Mouse (Mus musculus) MEL (cell line): ENCODE results near the gene Tfpt. TPM values are rescaled to one million over a fixed set of nuclear protein-coding genes. Genes with fewer than 3 reads are reported as not detected.

Source experiments
- DNase-seq: peaks from one replicate; pipeline ENCODE4 v3.0.0; 2011; ENCODE audit warnings: low read depth, low spot score
- H3K27ac ChIP-seq: 2 replicates; pipeline ENCODE4 v1.5.1; 2012; ENCODE audit warnings: low read depth, mild to moderate bottlenecking, control low read depth, low read length, moderate library complexity; ENCODE audit not compliant: control insufficient read depth
- H3K27me3 ChIP-seq, 2 experiments: fragments of 150-350 bp in 1 of 2; sonication (generic) in 1 of 2; 2 replicates each; pipeline ENCODE4 v1.6.1; 2012; ENCODE audit warnings: low read length in 2 of 2, mild to moderate bottlenecking in 2 of 2, improper control_type of control experiment in 1 of 2, moderate library complexity in 1 of 2; ENCODE audit not compliant: insufficient read depth in 2 of 2, control insufficient read depth in 1 of 2
- H3K36me3 ChIP-seq, 2 experiments: 2 replicates each; pipeline ENCODE4 v1.6.1; 2012 to 2014; ENCODE audit warnings: low read length in 2 of 2, improper control_type of control experiment in 1 of 2, inconsistent platforms in 1 of 2, mild to moderate bottlenecking in 1 of 2; ENCODE audit not compliant: insufficient read depth in 2 of 2, control insufficient read depth in 1 of 2
- H3K4me1 ChIP-seq, 2 experiments: fragments of 150-350 bp in 1 of 2; sonication (generic) in 1 of 2; 2 replicates each; pipeline ENCODE4 v1.6.1; 2012; ENCODE audit warnings: low read length in 2 of 2, improper control_type of control experiment in 1 of 2, mild to moderate bottlenecking in 1 of 2; ENCODE audit not compliant: insufficient read depth in 2 of 2, control insufficient read depth in 1 of 2
- H3K4me3 ChIP-seq, 2 experiments: fragments of 150-350 bp in 1 of 2; sonication (generic) in 1 of 2; 2 replicates each; pipeline ENCODE4 v1.5.1; 2012; ENCODE audit warnings: low read depth in 2 of 2, low read length in 2 of 2, mild to moderate bottlenecking in 2 of 2, moderate library complexity in 2 of 2, control low read depth in 1 of 2, improper control_type of control experiment in 1 of 2; ENCODE audit not compliant: control insufficient read depth in 1 of 2, insufficient read depth in 1 of 2
- H3K79me2 ChIP-seq: 2 replicates; pipeline ENCODE4 v1.6.1; 2012; ENCODE audit warnings: mild to moderate bottlenecking, low read length, moderate library complexity; ENCODE audit not compliant: control insufficient read depth, poor library complexity, insufficient read depth
- H3K9ac ChIP-seq: 2 replicates; pipeline ENCODE4 v1.6.1; 2012; ENCODE audit warnings: low read depth, mild to moderate bottlenecking, control low read depth, low read length, moderate library complexity; ENCODE audit not compliant: control insufficient read depth, poor library complexity, severe bottlenecking
- H3K9me3 ChIP-seq: fragments of 150-350 bp; sonication (generic); replicated peaks from 2 replicates; pipeline ENCODE4 v1.6.1; 2012; ENCODE audit warnings: mild to moderate bottlenecking, low read length, improper control_type of control experiment, moderate library complexity; ENCODE audit not compliant: insufficient read depth
- BHLHE40 ChIP-seq: IDR thresholded peaks from 2 replicates; pipeline ENCODE4 v1.6.1; 2012; ENCODE audit warnings: low read depth, mild to moderate bottlenecking, inconsistent platforms, low read length, improper control_type of control experiment, borderline replicate concordance
- CHD1 ChIP-seq: IDR thresholded peaks from 2 replicates; pipeline ENCODE4 v1.6.1; 2012; ENCODE audit warnings: low read depth, mild to moderate bottlenecking, inconsistent platforms, low read length, improper control_type of control experiment
- ELF1 ChIP-seq: IDR thresholded peaks from 2 replicates; pipeline ENCODE4 v1.6.1; 2014; ENCODE audit warnings: low read depth, mild to moderate bottlenecking, inconsistent platforms, low read length, improper control_type of control experiment, moderate library complexity
- EP300 ChIP-seq, 2 experiments: IDR thresholded peaks; 2 replicates each; pipeline ENCODE4 v1.6.1; 2011; ENCODE audit warnings: improper control_type of control experiment in 2 of 2, low read length in 2 of 2, low read depth in 1 of 2, mild to moderate bottlenecking in 1 of 2
- ETS1 ChIP-seq: IDR thresholded peaks from 2 replicates; pipeline ENCODE4 v1.6.1; 2012; ENCODE audit warnings: low read depth, mild to moderate bottlenecking, inconsistent platforms, low read length, improper control_type of control experiment, moderate library complexity
- GATA1 ChIP-seq: IDR thresholded peaks from 2 replicates; pipeline ENCODE4 v1.6.1; 2011; ENCODE audit warnings: low read depth, low read length, improper control_type of control experiment
- HCFC1 ChIP-seq: IDR thresholded peaks from 2 replicates; pipeline ENCODE4 v1.6.1; 2012; ENCODE audit warnings: low read depth, mild to moderate bottlenecking, inconsistent platforms, low read length, improper control_type of control experiment, moderate library complexity
- KAT2A ChIP-seq: conservative IDR thresholded peaks from 2 replicates; pipeline ENCODE4 v1.6.1; 2012; ENCODE audit warnings: low read depth, low read length, improper control_type of control experiment, inconsistent platforms
- MAFK ChIP-seq: IDR thresholded peaks from 2 replicates; pipeline ENCODE4 v1.6.1; 2011; ENCODE audit warnings: low read depth, mild to moderate bottlenecking, low read length, improper control_type of control experiment, borderline replicate concordance
- MAX ChIP-seq: IDR thresholded peaks from 2 replicates; pipeline ENCODE4 v1.6.1; 2011; ENCODE audit warnings: low read length, improper control_type of control experiment
- MEF2A ChIP-seq: IDR thresholded peaks from 2 replicates; pipeline ENCODE4 v1.6.1; 2014; ENCODE audit warnings: low read depth, mild to moderate bottlenecking, inconsistent platforms, low read length, improper control_type of control experiment; ENCODE audit not compliant: poor library complexity, insufficient replicate concordance, severe bottlenecking; ENCODE audit errors: extremely low read depth
- MXI1 ChIP-seq: IDR thresholded peaks from 2 replicates; pipeline ENCODE4 v1.6.1; 2011; ENCODE audit warnings: mild to moderate bottlenecking, low read depth, low read length, improper control_type of control experiment
- MYB ChIP-seq: IDR thresholded peaks from 2 replicates; pipeline ENCODE4 v1.6.1; 2011; ENCODE audit warnings: mild to moderate bottlenecking, low read depth, low read length, improper control_type of control experiment
- MYC ChIP-seq: IDR thresholded peaks from 2 replicates; pipeline ENCODE4 v1.6.1; 2011; ENCODE audit warnings: low read depth, mild to moderate bottlenecking, low read length, improper control_type of control experiment, moderate library complexity
- NELFE ChIP-seq: IDR thresholded peaks from 2 replicates; pipeline ENCODE4 v1.6.1; 2011; ENCODE audit warnings: low read depth, low read length, improper control_type of control experiment
- NRF1 ChIP-seq: IDR thresholded peaks from 2 replicates; pipeline ENCODE4 v1.6.1; 2014; ENCODE audit warnings: low read depth, mild to moderate bottlenecking, inconsistent platforms, low read length, improper control_type of control experiment, moderate library complexity; ENCODE audit not compliant: poor library complexity, insufficient read depth, severe bottlenecking
- POLR2AphosphoS2 ChIP-seq: IDR thresholded peaks from 2 replicates; pipeline ENCODE4 v1.6.1; 2011; ENCODE audit warnings: low read length, improper control_type of control experiment
- POLR2AphosphoS5 ChIP-seq: IDR thresholded peaks from 2 replicates; pipeline ENCODE4 v1.6.1; 2012; ENCODE audit warnings: low read depth, borderline replicate concordance, mild to moderate bottlenecking, inconsistent platforms, low read length, moderate library complexity, mixed read lengths
- RAD21 ChIP-seq: IDR thresholded peaks from 2 replicates; pipeline ENCODE4 v1.6.1; 2011; ENCODE audit warnings: mild to moderate bottlenecking, low read depth, low read length, improper control_type of control experiment
- RCOR1 ChIP-seq: IDR thresholded peaks from 2 replicates; pipeline ENCODE4 v1.6.1; 2012; ENCODE audit warnings: low read depth, mild to moderate bottlenecking, inconsistent platforms, low read length, improper control_type of control experiment
- SIN3A ChIP-seq: IDR thresholded peaks from 2 replicates; pipeline ENCODE4 v1.6.1; 2012; ENCODE audit warnings: low read length, improper control_type of control experiment, inconsistent platforms
- TBP ChIP-seq: IDR thresholded peaks from 2 replicates; pipeline ENCODE4 v1.8.0; 2011; ENCODE audit warnings: low read depth, low read length, improper control_type of control experiment
- UBTF ChIP-seq: IDR thresholded peaks from 2 replicates; pipeline ENCODE4 v1.6.1; 2012; ENCODE audit warnings: low read depth, mild to moderate bottlenecking, inconsistent platforms, low read length, improper control_type of control experiment, moderate library complexity, borderline replicate concordance; ENCODE audit not compliant: insufficient read depth
- USF1 ChIP-seq: IDR thresholded peaks from 2 replicates; pipeline ENCODE4 v1.6.1; 2014; ENCODE audit warnings: low read depth, mild to moderate bottlenecking, inconsistent platforms, low read length, improper control_type of control experiment, moderate library complexity
- ZMIZ1 ChIP-seq: IDR thresholded peaks from 2 replicates; pipeline ENCODE4 v1.6.1; 2012; ENCODE audit warnings: low read depth, mild to moderate bottlenecking, inconsistent platforms, low read length, improper control_type of control experiment, moderate library complexity
- ZNF384 ChIP-seq: IDR thresholded peaks from 2 replicates; pipeline ENCODE4 v1.6.1; 2012; ENCODE audit warnings: low read depth, mild to moderate bottlenecking, inconsistent platforms, low read length, improper control_type of control experiment
- polyA plus RNA-seq, 2 experiments: library from polyadenylated mRNA; stranded (reverse) in 1 of 2; unstranded in 1 of 2; fragments of >175 nt in 1 of 2; fragments of >200 nt in 1 of 2; gene quantifications; 2 replicates each; pipeline versions ENCODE4 v1.2.1 to v1.2.4; 2012; ENCODE audit warnings: low replicate concordance in 2 of 2, low read depth in 1 of 2; ENCODE audit not compliant: insufficient read length in 2 of 2, insufficient read depth in 1 of 2, missing spikeins in 1 of 2
- total RNA-seq: library from RNA; depleted of rRNA; stranded (reverse); fragments of 300-350 nt; gene quantifications from 2 replicates; pipeline ENCODE4 v1.2.3, GENCODE M21; 2012

The Tfpt gene
- total and polyA plus RNA-seq, 3 experiments = 42.4 to 50.0 TPM; not detected in 1

DNA sequence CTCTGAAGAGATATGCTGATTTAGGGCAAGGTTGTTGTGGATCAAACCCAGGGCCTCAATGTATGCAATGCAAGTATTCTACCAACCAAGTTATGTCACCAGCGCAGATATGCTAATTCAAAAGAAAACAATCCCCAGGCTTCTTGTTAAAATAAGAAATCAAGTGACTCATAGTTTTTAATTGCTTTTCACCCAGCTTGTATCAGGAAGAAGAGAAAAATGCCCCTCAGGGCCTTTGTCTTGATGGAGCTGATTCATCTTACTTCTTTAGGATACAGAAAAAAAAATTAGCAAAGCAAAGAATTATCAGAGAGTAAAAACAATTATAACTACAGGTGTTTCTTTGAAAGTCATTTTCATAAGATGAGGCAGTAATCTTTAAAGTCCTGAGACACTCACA lies 42.4 kb downstream of the Tfpt start:
- no peak overlapping the region for H3K9ac ChIP-seq
- TF ChIP-seq RCOR1 (no peak), UBTF (no peak), ELF1 (no peak), RAD21 (no peak), ETS1 (no peak), KAT2A (no peak), MYC (no peak), POLR2AphosphoS5 (no peak), BHLHE40 (no peak), MEF2A (no peak), ZMIZ1 (no peak), NELFE (no peak), MAFK (no peak)
- no peaks in the 10 kb centered on the region for H3K79me2 ChIP-seq
- no peak overlapping the region for H3K27ac ChIP-seq
- H3K27me3 ChIP-seq = no peaks in the 10 kb centered on the region
- H3K4me3 ChIP-seq = no peak overlapping the region
- H3K36me3 ChIP-seq = peaks cover 0 to 4% of the 10 kb centered on the region in 2 experiments; a peak in 2 of 4 replicates
- no peak for DNase-seq
- no peaks in the 10 kb centered on the region for H3K9me3 ChIP-seq
- H3K4me1 ChIP-seq = peaks cover 2 to 3% of the 10 kb centered on the region in 2 experiments; a peak in 2 of 4 replicates

- TF ChIP-seq TBP (no peak), MYB (no peak)
- TF ChIP-seq, all 39 proteins: peak for 0
- Histone ChIP-seq H3K9ac (no peak overlapping the region), H3K9me3 (no peaks in the 10 kb centered on the region), H3K36me3 (peaks cover 0 to 4% of the 10 kb centered on the region in 2 experiments; a peak in 2 of 4 replicates), H3K79me2 (no peaks in the 10 kb centered on the region), H3K4me1 (peaks cover 2 to 3% of the 10 kb centered on the region in 2 experiments; a peak in 2 of 4 replicates), H3K27me3 (no peaks in the 10 kb centered on the region), H3K27ac (no peak overlapping the region), H3K4me3 (no peak overlapping the region)
- DNase-seq = no peak
Measured at GRCm38 (mm10) chr7:3586255-3586654, 43.5 kb downstream of the Tfpt start.

GRCm38 (mm10) chr7:3585763-3586162 lies 44.0 kb downstream of the Tfpt start:
- TF ChIP-seq MYC (peak; percentile 80; the same call in 1 of the 2 replicates), EP300 (IDR thresholded peaks at IDR 0.05; ENCODE audit: low read depth in 1 of 2, low read length in 2 of 2) (peak; percentile 56 to 61), MXI1 (0 out of 2 replicates have a peak, but pooled peaks have one; percentile 30), ETS1 (peak; percentile 56; the same call in 1 of the 2 replicates), NRF1 (no peak), GATA1 (peak; percentile 60), MAX (peak; percentile 64), POLR2AphosphoS2 (no peak), ZNF384 (no peak), HCFC1 (no peak), SIN3A (peak; percentile 43; the same call in 1 of the 2 replicates), USF1 (0 out of 2 replicates have a peak, but pooled peaks have one; percentile 13), CHD1 (no peak)
- no peak overlapping the region for H3K9ac ChIP-seq
- H3K4me1 ChIP-seq = peaks cover 2 to 3% of the 10 kb centered on the region in 2 experiments; a peak in 2 of 4 replicates
- DNase-seq = peak; percentile 64
- no peak overlapping the region for H3K4me3 ChIP-seq
- no peak overlapping the region for H3K27ac ChIP-seq
- H3K9me3 ChIP-seq = no peaks in the 10 kb centered on the region
- H3K36me3 ChIP-seq = peaks cover 0 to 4% of the 10 kb centered on the region in 2 experiments; a peak in 2 of 4 replicates
- H3K27me3 ChIP-seq = no peaks in the 10 kb centered on the region
- H3K79me2 ChIP-seq = no peaks in the 10 kb centered on the region
